Mouse (Mus musculus) kidney, adult 2 months (tissue): ENCODE measurements around the gene Fbxl8.
"Not testable (repeated sequence)": the region's sequence is repeated elsewhere in the genome, so short reads cannot be mapped to it uniquely, and the experiment has no call there.

Source experiments
- CTCF ChIP-seq: fragments of 200-500 bp; conservative IDR thresholded peaks from 2 replicates; pipeline ENCODE4 v1.5.1; 2011; ENCODE audit warnings: low read depth, mild to moderate bottlenecking, control low read depth, low read length, moderate library complexity, mixed read lengths; ENCODE audit not compliant: insufficient read depth, insufficient read length
- POLR2A ChIP-seq: fragments of 200-500 bp; IDR thresholded peaks from one replicate; pipeline ENCODE4 v1.6.1; 2011; ENCODE audit warnings: low read depth, low read length, control low read depth

GRCm38 (mm10) chr8:105291364-105291763 lies 26.9 kb downstream of the Fbxl8 start:
- TF ChIP-seq CTCF, POLR2A: not testable (repeated sequence)
